Mouse (Mus musculus): ENCODE data around the gene Kif12.
A peak's percentile ranks its signal among the peaks of the same experiment; 100 is the strongest.

The Kif12 gene

GRCm38 (mm10) chr4:63171969-63172685, at the start of gene Kif12:
Gene Kif12 (minus strand): TSS chr4:63172131.
- no peak for DNase-seq (ENCODE audit: low read depth, low spot score)

- no peak for DNase-seq (ENCODE audit: low read depth, low spot score)
Observed at GRCm38 (mm10) chr4:63221096-63221958, 49.4 kb upstream of the Kif12 start.

GRCm38 (mm10) chr4:63219635-63220034, 47.7 kb upstream of the Kif12 start:
- no peak for DNase-seq (ENCODE audit: low read depth, low spot score)

GRCm38 (mm10) chr4:63219059-63219458, 47.1 kb upstream of the Kif12 start:
- DNase-seq (ENCODE audit: low read depth, low spot score), result no peak

- DNase-seq (ENCODE audit: low read depth, low spot score), result no peak
Observed at GRCm38 (mm10) chr4:63217513-63217912, 45.6 kb upstream of the Kif12 start.

GRCm38 (mm10) chr4:63216566-63216965, 44.6 kb upstream of the Kif12 start:
- no peak for DNase-seq (ENCODE audit: low read depth, low spot score)

- peak; percentile 88 for DNase-seq (ENCODE audit: low read depth, low spot score)
Observed at GRCm38 (mm10) chr4:63215993-63216531, 44.1 kb upstream of the Kif12 start.

GRCm38 (mm10) chr4:63215185-63215992, 43.5 kb upstream of the Kif12 start:
- DNase-seq (ENCODE audit: low read depth, low spot score), result peak; percentile 83

GRCm38 (mm10) chr4:63213907-63214621, 42.1 kb upstream of the Kif12 start, which contains the start of gene Col27a1:
Gene Col27a1 (plus strand): TSS chr4:63214004.
- DNase-seq (ENCODE audit: low read depth, low spot score), result peak; percentile 58

GRCm38 (mm10) chr4:63205583-63205982, 33.7 kb upstream of the Kif12 start:
- DNase-seq (ENCODE audit: low read depth, low spot score), result no peak

GRCm38 (mm10) chr4:63203874-63204273, 31.9 kb upstream of the Kif12 start:
- no peak for DNase-seq (ENCODE audit: low read depth, low spot score)

GRCm38 (mm10) chr4:63199366-63199765, 27.4 kb upstream of the Kif12 start:
- DNase-seq (ENCODE audit: low read depth, low spot score), result no peak

- DNase-seq (ENCODE audit: low read depth, low spot score), result no peak
Observed at GRCm38 (mm10) chr4:63194366-63194765, 22.4 kb upstream of the Kif12 start.

GRCm38 (mm10) chr4:63191641-63192040, 19.7 kb upstream of the Kif12 start:
- no peak for DNase-seq (ENCODE audit: low read depth, low spot score)

GRCm38 (mm10) chr4:63186281-63186870, 14.4 kb upstream of the Kif12 start:
- DNase-seq (ENCODE audit: low read depth, low spot score), result peak; percentile 15

GRCm38 (mm10) chr4:63181556-63181955, 9.6 kb upstream of the Kif12 start:
- peak; percentile 18 for DNase-seq (ENCODE audit: low read depth, low spot score)

GRCm38 (mm10) chr4:63171122-63171521, 809 bp downstream of the Kif12 start:
- DNase-seq (ENCODE audit: low read depth, low spot score), result peak; percentile 48

GRCm38 (mm10) chr4:63170061-63170460, 1.9 kb downstream of the Kif12 start:
- no peak for DNase-seq (ENCODE audit: low read depth, low spot score)

GRCm38 (mm10) chr4:63166323-63166722, 5.6 kb downstream of the Kif12 start:
- no peak for DNase-seq (ENCODE audit: low read depth, low spot score)

- DNase-seq (ENCODE audit: low read depth, low spot score), result no peak
Observed at GRCm38 (mm10) chr4:63165636-63166035, 6.3 kb downstream of the Kif12 start.
